Mouse (Mus musculus): ENCODE results near the gene Methig1.

DNA sequence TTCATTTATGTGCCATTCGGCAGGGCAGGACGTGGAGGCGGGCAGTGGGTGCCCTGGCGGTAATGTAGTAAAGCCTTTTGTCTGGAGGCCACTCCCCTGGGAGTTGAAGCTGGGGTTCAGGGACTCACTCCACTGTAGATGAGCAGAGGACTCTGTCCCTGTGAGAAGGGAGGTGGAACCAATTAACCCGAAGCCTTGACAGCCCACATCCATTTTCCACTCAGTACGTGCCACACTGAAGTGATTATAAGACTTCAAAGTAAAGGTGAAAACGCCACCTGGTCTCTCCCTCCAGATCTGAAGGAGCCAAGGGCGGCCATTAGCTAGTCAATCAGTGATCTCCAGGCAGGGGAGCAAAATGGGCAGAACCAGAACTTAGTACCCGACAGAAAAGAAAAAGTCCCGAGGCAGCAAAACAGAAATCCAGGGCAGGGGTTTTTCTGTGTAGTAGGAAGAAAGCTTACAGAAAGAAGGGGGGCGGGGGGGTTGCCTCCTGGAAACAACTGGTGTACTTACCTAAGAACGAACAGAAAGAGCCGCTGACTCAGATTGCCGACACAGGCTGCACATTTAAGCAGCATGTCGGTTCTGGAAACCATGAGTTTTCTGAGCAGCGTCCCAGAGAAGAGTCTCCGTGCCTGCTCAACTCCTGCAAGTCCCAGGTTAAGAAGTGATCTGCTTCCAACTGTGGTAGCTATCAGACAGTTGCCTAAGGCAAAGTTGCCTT, 71.6 kb downstream of the Methig1 start, which contains the start of gene Slc11a2:
- TF ChIP-seq USF1 (IDR thresholded peaks at IDR 0.05; ENCODE audit: low read depth, low read length) (no peak), MXI1 (IDR thresholded peaks at IDR 0.05; ENCODE audit: low read depth, low read length) (no peak), POLR2AphosphoS5 (IDR thresholded peaks at IDR 0.05; ENCODE audit: borderline replicate concordance, low read depth, low read length) (no peak), CTCF (IDR thresholded peaks at IDR 0.05 in 2 of 3, conservative IDR thresholded peaks at IDR 0.05 in 1 of 3; ENCODE audit: control insufficient read depth in 1 of 3, insufficient read depth in 1 of 3, low read depth in 2 of 3, low read length in 3 of 3, poor library complexity in 1 of 3, severe bottlenecking in 1 of 3) (no peak), CHD2 (IDR thresholded peaks at IDR 0.05; ENCODE audit: low read length) (no peak), RAD21 (IDR thresholded peaks at IDR 0.05; ENCODE audit: low read depth, low read length) (no peak), POLR2A (IDR thresholded peaks at IDR 0.05; ENCODE audit: control insufficient read depth in 1 of 2, insufficient read depth in 1 of 2, low read depth in 1 of 2, low read length in 2 of 2, poor library complexity in 1 of 2) (no peak)
